Mouse (Mus musculus) heart, embryonic 14.5 days (tissue): ENCODE results near the gene Chrna9. TPM values are rescaled to one million over a fixed set of nuclear protein-coding genes. Genes with fewer than 3 reads are reported as not detected.

Experiments
- ATAC-seq: fragments of 200-750 bp; cut with Nextera tagmentation; 2 replicates; pipeline ENCODE4 v1.8.0; 2017; ENCODE audit warnings: low read depth, moderate TSS enrichment; ENCODE audit not compliant: insufficient number of reproducible peaks, insufficient read depth, low FRiP score
- H3K27ac ChIP-seq, 2 experiments: fragments of 200-500 bp in 1 of 2; fragments of 300-500 bp in 1 of 2; sonication (generic) in 1 of 2; replicated peaks in 1 of 2; 2 replicates each; pipeline ENCODE4 v1.5.1; 2012 to 2014; ENCODE audit warnings: low read depth in 2 of 2, low read length in 2 of 2, control low read depth in 1 of 2, mild to moderate bottlenecking in 1 of 2, mixed read lengths in 1 of 2; ENCODE audit not compliant: control insufficient read depth in 1 of 2, insufficient read depth in 1 of 2
- H3K27me3 ChIP-seq: fragments of 300-500 bp; sonication (generic); 2 replicates; pipeline ENCODE4 v1.6.1; 2014; ENCODE audit warnings: mild to moderate bottlenecking, low read length, control low read depth; ENCODE audit not compliant: control insufficient read depth, insufficient read depth
- H3K36me3 ChIP-seq: fragments of 300-500 bp; sonication (generic); 2 replicates; pipeline ENCODE4 v1.6.1; 2014; ENCODE audit warnings: mild to moderate bottlenecking, control low read depth, low read length, mixed read lengths; ENCODE audit not compliant: control insufficient read depth, insufficient read depth
- H3K4me1 ChIP-seq, 2 experiments: fragments of 200-500 bp in 1 of 2; fragments of 300-500 bp in 1 of 2; sonication (generic) in 1 of 2; 2 replicates each; pipeline ENCODE4 v1.6.1; 2012 to 2014; ENCODE audit warnings: low read length in 2 of 2, control low read depth in 1 of 2, mixed read lengths in 1 of 2; ENCODE audit not compliant: control insufficient read depth in 2 of 2, insufficient read depth in 2 of 2
- H3K4me2 ChIP-seq: fragments of 300-500 bp; sonication (generic); 2 replicates; pipeline ENCODE4 v1.6.1; 2014; ENCODE audit warnings: mild to moderate bottlenecking, low read length
- H3K4me3 ChIP-seq, 2 experiments: fragments of 200-500 bp in 1 of 2; fragments of 300-500 bp in 1 of 2; sonication (generic) in 1 of 2; 2 replicates each; pipeline ENCODE4 v1.5.1; 2012 to 2014; ENCODE audit warnings: low read length in 2 of 2, mild to moderate bottlenecking in 2 of 2, control low read depth in 1 of 2, low read depth in 1 of 2, moderate library complexity in 1 of 2; ENCODE audit not compliant: control insufficient read depth in 1 of 2, insufficient read depth in 1 of 2
- H3K9ac ChIP-seq: fragments of 300-500 bp; sonication (generic); 2 replicates; pipeline ENCODE4 v1.6.1; 2014; ENCODE audit warnings: mild to moderate bottlenecking, low read length
- H3K9me3 ChIP-seq: fragments of 300-500 bp; sonication (generic); 2 replicates; pipeline ENCODE4 v1.6.1; 2016; ENCODE audit warnings: low read length, control low read depth; ENCODE audit not compliant: control insufficient read depth
- WGBS: fragments of 180-500 bp; shearing (Covaris S2); extraction: QIAGEN DNeasy Blood & Tissue Kit; methylation state at CpG from one replicate; pipeline ENCODE4 v1.1.7; 2014; 5-methylcytosine and 5-hydroxymethylcytosine counted together
- polyA plus RNA-seq: library from polyadenylated mRNA; unstranded; fragments of >200 nt; fragmentation: Nextera tagmentation; extraction: Ambion mirVana; gene quantifications from 2 replicates; pipeline ENCODE4 v1.2.1, GENCODE M21; 2014

Gene Chrna9
- polyA plus RNA-seq, 1 experiment from 2014 or later, result not detected

DNA sequence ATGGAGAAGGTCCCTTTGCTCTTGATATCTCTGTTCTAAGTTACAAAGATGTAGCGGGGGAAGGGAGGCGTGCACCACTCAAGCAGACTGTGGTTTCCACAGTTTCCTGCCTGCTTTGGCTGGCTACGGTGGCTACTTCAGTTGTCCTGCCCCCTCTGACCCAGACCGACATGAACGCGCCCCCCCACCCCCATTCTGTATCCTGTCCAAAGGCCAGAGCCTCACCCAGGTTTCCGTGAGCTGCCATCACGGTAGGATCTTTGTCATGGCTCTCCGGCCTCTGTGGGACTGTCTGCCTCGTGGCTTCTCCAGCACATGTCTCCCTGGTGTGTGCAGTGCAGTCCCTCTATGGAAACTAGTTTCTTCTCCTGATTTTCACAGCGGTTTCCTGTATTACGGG lies 15.4 kb upstream of the Chrna9 start:
- Histone ChIP-seq H3K9me3 (no peaks in the 10 kb centered on the region), H3K4me1 (no peaks in the 10 kb centered on the region), H3K27me3 (no peaks in the 10 kb centered on the region), H3K4me3 (no peak overlapping the region), H3K36me3 (no peaks in the 10 kb centered on the region), H3K27ac (no peak overlapping the region), H3K9ac (no peak overlapping the region), H3K4me2 (no peak overlapping the region)
- ATAC-seq, result no peak
- 66% methylated on average over 12 of the region's 12 CpGs for WGBS

DNA sequence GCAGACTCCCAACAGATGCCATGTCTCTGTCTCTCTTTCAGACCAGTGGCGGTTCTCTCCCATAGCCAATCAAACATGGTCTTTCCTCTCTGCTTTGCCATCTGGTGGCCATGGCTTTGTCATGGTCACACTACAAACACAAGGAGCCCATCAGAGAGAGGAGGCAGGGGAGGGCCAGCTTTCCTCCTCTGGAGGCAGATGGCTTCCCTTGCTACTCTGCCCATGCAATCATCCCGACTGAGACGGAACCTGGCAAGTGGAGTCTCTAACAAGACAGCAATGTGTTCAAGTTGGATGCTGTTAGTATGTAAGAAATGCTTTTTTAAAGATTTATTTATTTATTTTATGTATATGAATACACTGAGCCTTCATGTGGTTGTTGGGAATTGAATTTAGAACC lies 14.8 kb upstream of the Chrna9 start:
- Histone ChIP-seq H3K4me3 (no peak overlapping the region), H3K36me3 (no peaks in the 10 kb centered on the region), H3K4me1 (no peaks in the 10 kb centered on the region), H3K27me3 (no peaks in the 10 kb centered on the region), H3K9ac (no peak overlapping the region), H3K27ac (no peak overlapping the region), H3K9me3 (no peaks in the 10 kb centered on the region), H3K4me2 (no peak overlapping the region)
- 97% methylated on average over 3 of the region's 3 CpGs for WGBS
- ATAC-seq, result no peak

- no peaks in the 10 kb centered on the region for H3K36me3 ChIP-seq
- H3K4me2 ChIP-seq, result no peak overlapping the region
- H3K4me3 ChIP-seq, result no peak overlapping the region
- no peaks in the 10 kb centered on the region for H3K4me1 ChIP-seq
- ATAC-seq, result no peak
- H3K27ac ChIP-seq, result no peak overlapping the region
- no peaks in the 10 kb centered on the region for H3K27me3 ChIP-seq
- no peaks in the 10 kb centered on the region for H3K9me3 ChIP-seq
- WGBS, result 85% methylated on average over 12 of the region's 12 CpGs
- H3K9ac ChIP-seq, result no peak overlapping the region
Observed at GRCm38 (mm10) chr5:65920701-65921426, 13.9 kb upstream of the Chrna9 start.

GRCm38 (mm10) chr5:65921477-65922138 lies 13.1 kb upstream of the Chrna9 start:
- Histone ChIP-seq H3K27me3 (no peaks in the 10 kb centered on the region), H3K4me3 (no peak overlapping the region), H3K27ac (no peak overlapping the region), H3K4me1 (no peaks in the 10 kb centered on the region), H3K9ac (no peak overlapping the region), H3K9me3 (no peaks in the 10 kb centered on the region), H3K4me2 (no peak overlapping the region), H3K36me3 (no peaks in the 10 kb centered on the region)
- 77% methylated on average over 9 of the region's 9 CpGs for WGBS
- ATAC-seq, result no peak

DNA sequence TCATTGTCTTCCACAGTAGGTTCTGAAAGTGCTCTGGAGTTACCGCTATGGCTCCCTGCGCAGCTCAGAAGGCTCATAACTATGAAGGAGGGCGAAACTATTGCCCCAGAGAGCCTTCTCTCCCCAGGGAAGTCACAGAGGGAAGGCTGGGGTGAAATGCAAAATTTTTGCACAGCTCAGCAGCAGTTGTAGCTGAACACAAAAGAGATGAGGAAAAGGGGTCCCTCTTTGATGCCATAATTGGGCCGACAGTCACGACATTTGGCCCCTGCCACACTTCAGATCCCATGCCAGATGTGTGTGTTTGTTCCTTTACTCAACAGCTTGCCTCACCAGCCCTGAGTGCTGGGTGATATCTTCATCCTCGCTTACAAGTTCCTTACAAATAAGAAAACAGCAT lies 8.1 kb upstream of the Chrna9 start:
- H3K4me2 ChIP-seq, result no peak overlapping the region
- H3K9me3 ChIP-seq, result no peaks in the 10 kb centered on the region
- no peak for ATAC-seq
- H3K27me3 ChIP-seq, result no peaks in the 10 kb centered on the region
- H3K4me3 ChIP-seq, result no peak overlapping the region
- H3K36me3 ChIP-seq, result no peaks in the 10 kb centered on the region
- WGBS, result 93% methylated on average over 6 of the region's 6 CpGs
- no peak overlapping the region for H3K27ac ChIP-seq
- H3K4me1 ChIP-seq, result no peaks in the 10 kb centered on the region
- H3K9ac ChIP-seq, result no peak overlapping the region

DNA sequence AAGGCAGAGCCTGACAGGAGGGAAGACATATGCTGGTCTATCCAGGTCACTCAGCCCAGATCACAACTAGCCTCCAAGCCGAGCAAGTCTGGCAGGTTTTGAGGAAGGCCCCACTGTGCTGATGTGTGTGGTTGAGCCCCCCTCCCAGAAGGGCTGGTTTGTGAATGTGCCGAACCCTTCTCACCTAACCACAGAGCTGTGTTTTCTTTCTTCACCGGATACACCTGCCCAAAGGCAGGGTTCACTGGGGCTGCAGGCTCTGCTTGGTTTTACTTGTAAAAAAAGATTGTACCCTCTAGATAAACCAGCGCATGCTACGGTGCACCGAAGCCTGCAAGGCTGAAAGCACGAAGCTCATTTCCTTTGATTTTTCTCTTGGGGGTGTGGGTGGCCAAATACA lies 5.6 kb upstream of the Chrna9 start:
- no peak for ATAC-seq
- 85% methylated on average over 7 of the region's 7 CpGs for WGBS
- H3K36me3 ChIP-seq, result no peaks in the 10 kb centered on the region

DNA sequence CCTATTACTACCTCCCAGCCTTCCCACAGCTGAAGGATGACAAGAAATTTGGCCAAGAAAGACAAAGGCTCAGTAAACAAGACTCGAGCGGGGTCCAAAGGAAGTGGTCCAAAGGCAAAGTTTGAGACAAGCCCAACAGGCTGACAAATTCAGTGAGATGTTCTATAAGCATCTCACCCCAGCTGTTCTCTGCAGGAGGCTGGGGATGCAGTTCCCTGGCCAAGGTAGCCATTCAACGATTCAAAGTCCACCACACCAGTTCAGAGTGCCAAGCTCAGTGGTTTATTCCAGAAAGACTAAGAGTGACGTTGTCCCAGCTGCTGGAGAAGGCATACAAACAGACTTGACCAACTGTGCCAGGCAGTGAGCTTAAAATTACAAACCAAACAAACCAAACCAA lies 4.5 kb upstream of the Chrna9 start:
- H3K36me3 ChIP-seq, result no peaks in the 10 kb centered on the region
- H3K4me2 ChIP-seq, result no peak overlapping the region
- no peaks in the 10 kb centered on the region for H3K27me3 ChIP-seq
- no peak overlapping the region for H3K27ac ChIP-seq
- WGBS, result 67% methylated on average over 4 of the region's 4 CpGs
- no peak overlapping the region for H3K4me3 ChIP-seq
- no peaks in the 10 kb centered on the region for H3K4me1 ChIP-seq
- no peak for ATAC-seq
- no peak overlapping the region for H3K9ac ChIP-seq
- no peaks in the 10 kb centered on the region for H3K9me3 ChIP-seq

More for the DNA sequence above, 5.6 kb upstream of the Chrna9 start:
- no peaks in the 10 kb centered on the region for H3K9me3 ChIP-seq
- H3K27ac ChIP-seq, result no peak overlapping the region
- no peaks in the 10 kb centered on the region for H3K27me3 ChIP-seq
- H3K4me2 ChIP-seq, result no peak overlapping the region
- H3K4me3 ChIP-seq, result no peak overlapping the region
- H3K4me1 ChIP-seq, result no peaks in the 10 kb centered on the region
- no peak overlapping the region for H3K9ac ChIP-seq
